Mouse (Mus musculus) limb, embryonic 14.5 days (tissue): ENCODE results near the gene Mnt. TPM values are rescaled to one million over a fixed set of nuclear protein-coding genes. Genes with fewer than 3 reads are reported as not detected.
"Not testable (repeated sequence)": the region's sequence is repeated elsewhere in the genome, so short reads cannot be mapped to it uniquely, and the experiment has no call there.

Source experiments
- ATAC-seq: fragments of 200-750 bp; cut with Nextera tagmentation; 2 replicates; pipeline ENCODE4 v1.8.0; 2017; ENCODE audit warnings: low read depth, moderate number of reproducible peaks, moderate TSS enrichment; ENCODE audit not compliant: low FRiP score
- DNase-seq: peaks from one replicate; pipeline ENCODE4 v3.0.0-alpha.2; 2015; ENCODE audit warnings: low spot score
- H3K27ac ChIP-seq: fragments of 300-500 bp; sonication (generic); replicated peaks from 2 replicates; pipeline ENCODE4 v1.5.1; 2014; ENCODE audit warnings: low read depth, mild to moderate bottlenecking, low read length, moderate library complexity, mixed read lengths
- H3K27me3 ChIP-seq: fragments of 300-500 bp; sonication (generic); 2 replicates; pipeline ENCODE4 v1.6.1; 2014; ENCODE audit warnings: low read length, mixed read lengths; ENCODE audit not compliant: control insufficient read depth, insufficient read depth
- H3K36me3 ChIP-seq: fragments of 300-500 bp; sonication (generic); 2 replicates; pipeline ENCODE4 v1.6.1; 2014; ENCODE audit warnings: mild to moderate bottlenecking, low read length, moderate library complexity, mixed read lengths; ENCODE audit not compliant: control insufficient read depth, insufficient read depth
- H3K4me1 ChIP-seq: fragments of 300-500 bp; sonication (generic); 2 replicates; pipeline ENCODE4 v1.6.1; 2014; ENCODE audit warnings: antibody characterized with exemption, low read length, mixed read lengths; ENCODE audit not compliant: control insufficient read depth, insufficient read depth
- H3K4me2 ChIP-seq: fragments of 300-500 bp; sonication (generic); replicated peaks from 2 replicates; pipeline ENCODE4 v1.6.1; 2014; ENCODE audit warnings: low read depth, mild to moderate bottlenecking, low read length, moderate library complexity; ENCODE audit not compliant: severe bottlenecking
- H3K4me3 ChIP-seq: fragments of 300-500 bp; sonication (generic); replicated peaks from 2 replicates; pipeline ENCODE4 v1.5.1; 2014; ENCODE audit warnings: low read length
- H3K9ac ChIP-seq: fragments of 300-500 bp; sonication (generic); 2 replicates; pipeline ENCODE4 v1.6.1; 2014; ENCODE audit warnings: mild to moderate bottlenecking, low read depth, low read length, moderate library complexity; ENCODE audit not compliant: severe bottlenecking
- H3K9me3 ChIP-seq: fragments of 300-500 bp; sonication (generic); 2 replicates; pipeline ENCODE4 v1.6.1; 2016; ENCODE audit warnings: low read length; ENCODE audit not compliant: control insufficient read depth
- POLR2A ChIP-seq: fragments of 200-500 bp; IDR thresholded peaks from 2 replicates; pipeline ENCODE4 v1.8.0; 2012; ENCODE audit warnings: inconsistent platforms, mild to moderate bottlenecking, moderate library complexity, borderline replicate concordance; ENCODE audit not compliant: insufficient read depth, insufficient read length; ENCODE audit errors: extremely low read depth
- WGBS: fragments of 180-500 bp; shearing (Covaris S2); extraction: QIAGEN DNeasy Blood & Tissue Kit; methylation state at CpG from one replicate; pipeline ENCODE4 v1.1.7; 2014; 5-methylcytosine and 5-hydroxymethylcytosine counted together
- polyA plus RNA-seq, 2 experiments: library from polyadenylated mRNA; depleted of rRNA in 1 of 2; stranded (reverse) in 1 of 2; unstranded in 1 of 2; fragments of >200 nt; fragmentation: Nextera tagmentation in 1 of 2; extraction: Ambion mirVana in 1 of 2; gene quantifications; 2 replicates each; pipeline versions ENCODE4 v1.2.1 to v1.2.3; 2012 to 2014

The Mnt gene
- polyA plus RNA-seq, 2 experiments: 6.0 to 17.9 TPM

DNA sequence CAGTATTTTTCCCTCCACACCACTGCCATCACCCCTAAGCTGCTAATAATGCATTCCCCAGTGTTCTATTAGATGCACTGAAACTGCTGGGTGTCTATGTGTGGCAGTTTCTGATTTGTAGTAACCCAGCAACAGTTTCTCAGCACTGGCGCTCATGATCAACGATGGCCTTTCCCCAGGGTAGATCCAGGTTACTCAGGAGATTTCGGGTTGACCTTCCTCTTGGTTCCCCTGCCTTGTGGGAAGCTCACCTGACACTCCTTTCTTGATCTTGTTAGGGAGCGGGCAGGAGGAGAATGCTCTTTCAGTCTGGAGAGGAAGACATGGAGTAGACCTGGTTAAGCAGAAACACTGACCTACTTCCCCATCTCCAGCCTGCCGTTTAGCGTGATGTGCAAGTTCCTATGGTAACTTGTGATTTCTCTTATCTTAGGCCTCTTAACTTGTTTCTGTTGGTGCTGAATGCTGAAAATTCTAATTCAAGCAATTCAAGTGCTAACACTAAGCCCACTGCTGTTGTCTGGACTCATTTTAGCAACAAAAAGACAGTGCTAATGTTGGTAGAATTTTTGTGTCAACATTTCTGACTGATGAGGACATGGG, 22.4 kb upstream of the Mnt start:
- no peak for TF ChIP-seq POLR2A
- H3K27ac ChIP-seq: no peak overlapping the region
- H3K36me3 ChIP-seq: peaks cover 71% of the 10 kb centered on the region
- H3K27me3 ChIP-seq: no peaks in the 10 kb centered on the region
- DNase-seq: no peak
- no peak overlapping the region for H3K4me3 ChIP-seq
- no peak for ATAC-seq
- WGBS: 97% methylated on average over 6 of the region's 6 CpGs
- H3K9ac ChIP-seq: no peak overlapping the region
- no peaks in the 10 kb centered on the region for H3K9me3 ChIP-seq
- no peaks in the 10 kb centered on the region for H3K4me1 ChIP-seq
- no peak overlapping the region for H3K4me2 ChIP-seq

DNA sequence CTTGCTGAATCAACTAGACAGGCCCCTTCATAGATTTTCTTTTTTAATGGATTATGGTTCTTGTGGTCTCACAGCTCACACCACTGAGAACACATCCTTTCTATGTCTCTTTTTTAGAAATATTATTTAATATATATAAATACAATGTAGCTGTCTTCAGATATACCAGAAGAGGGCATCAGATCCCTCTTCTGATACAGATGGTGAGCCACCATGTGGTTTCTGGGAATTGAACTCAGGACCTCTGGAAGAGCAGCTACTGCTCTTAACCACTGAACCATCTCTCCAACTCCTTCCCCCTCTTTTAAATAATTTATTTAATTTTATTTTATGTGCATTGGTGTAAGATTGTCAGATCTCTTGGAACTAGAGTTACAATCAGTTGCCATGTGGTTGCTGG, 20.6 kb upstream of the Mnt start:
- Histone ChIP-seq H3K27me3 (no peaks in the 10 kb centered on the region), H3K36me3 (peaks cover 64% of the 10 kb centered on the region), H3K27ac (no peak overlapping the region), H3K4me3 (no peak overlapping the region), H3K9ac (no peak overlapping the region), H3K4me1 (no peaks in the 10 kb centered on the region), H3K4me2 (no peak overlapping the region), H3K9me3 (no peaks in the 10 kb centered on the region)
- no peak for TF ChIP-seq POLR2A
- no peak for DNase-seq
- no peak for ATAC-seq

DNA sequence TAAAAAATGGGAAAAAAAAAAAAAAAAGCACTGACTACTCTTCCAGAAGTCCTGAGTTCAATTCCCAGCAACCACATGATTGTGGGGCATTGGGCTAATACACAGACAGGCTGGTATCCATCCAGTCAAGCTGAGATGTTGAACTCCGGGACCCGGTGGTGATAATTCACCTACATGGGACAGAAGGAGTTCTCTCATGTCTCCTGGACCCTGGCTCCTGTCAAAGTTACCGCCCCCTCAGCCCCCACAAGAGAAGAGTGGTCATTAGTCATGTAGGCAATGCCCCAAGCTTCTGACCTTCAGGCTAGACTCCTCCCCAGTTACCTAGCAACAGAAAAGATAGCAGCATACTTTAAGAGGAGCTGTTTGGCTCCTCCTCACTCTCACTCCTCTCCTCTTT, 19.7 kb upstream of the Mnt start:
- WGBS: 80% methylated on average over 3 of the region's 3 CpGs
- not testable (repeated sequence) for H3K27me3 ChIP-seq, H3K4me3 ChIP-seq, H3K9ac ChIP-seq, H3K4me1 ChIP-seq, H3K27ac ChIP-seq, DNase-seq, ATAC-seq, H3K4me2 ChIP-seq, H3K9me3 ChIP-seq
- peaks cover 56% of the 10 kb centered on the region for H3K36me3 ChIP-seq

- Histone ChIP-seq H3K4me3 (no peak overlapping the region), H3K4me2 (no peak overlapping the region), H3K9me3 (no peaks in the 10 kb centered on the region), H3K4me1 (no peaks in the 10 kb centered on the region), H3K9ac (no peak overlapping the region), H3K27ac (no peak overlapping the region), H3K27me3 (no peaks in the 10 kb centered on the region), H3K36me3 (peaks cover 56% of the 10 kb centered on the region)
- TF ChIP-seq POLR2A: no peak
- ATAC-seq (no peak), DNase-seq (no peak)
- 75% methylated on average over 5 of the region's 5 CpGs for WGBS
Observed at GRCm38 (mm10) chr11:74811538-74811937, 19.2 kb upstream of the Mnt start.

GRCm38 (mm10) chr11:74815795-74816194, 14.9 kb upstream of the Mnt start:
- no peaks in the 10 kb centered on the region for H3K9me3 ChIP-seq
- H3K36me3 ChIP-seq: peaks cover 48% of the 10 kb centered on the region
- no peaks in the 10 kb centered on the region for H3K4me1 ChIP-seq
- no peaks in the 10 kb centered on the region for H3K27me3 ChIP-seq
- H3K27ac ChIP-seq: no peak overlapping the region
- DNase-seq (no peak), ATAC-seq (no peak)
- TF ChIP-seq POLR2A: no peak
- no peak overlapping the region for H3K4me3 ChIP-seq
- H3K9ac ChIP-seq: no peak overlapping the region
- no peak overlapping the region for H3K4me2 ChIP-seq

- no peak for ATAC-seq
- Histone ChIP-seq H3K4me1 (no peaks in the 10 kb centered on the region), H3K4me2 (no peak overlapping the region), H3K9ac (no peak overlapping the region), H3K9me3 (no peaks in the 10 kb centered on the region), H3K36me3 (peaks cover 40% of the 10 kb centered on the region), H3K27ac (no peak overlapping the region), H3K27me3 (no peaks in the 10 kb centered on the region), H3K4me3 (no peak overlapping the region)
- WGBS: 61% methylated on average over 1 of the region's 1 CpGs
- no peak for DNase-seq
- TF ChIP-seq POLR2A: no peak
Observed at GRCm38 (mm10) chr11:74820921-74821320, 9.8 kb upstream of the Mnt start.
